Mouse (Mus musculus): Measurements from ENCODE around the gene Uggt2.

DNA sequence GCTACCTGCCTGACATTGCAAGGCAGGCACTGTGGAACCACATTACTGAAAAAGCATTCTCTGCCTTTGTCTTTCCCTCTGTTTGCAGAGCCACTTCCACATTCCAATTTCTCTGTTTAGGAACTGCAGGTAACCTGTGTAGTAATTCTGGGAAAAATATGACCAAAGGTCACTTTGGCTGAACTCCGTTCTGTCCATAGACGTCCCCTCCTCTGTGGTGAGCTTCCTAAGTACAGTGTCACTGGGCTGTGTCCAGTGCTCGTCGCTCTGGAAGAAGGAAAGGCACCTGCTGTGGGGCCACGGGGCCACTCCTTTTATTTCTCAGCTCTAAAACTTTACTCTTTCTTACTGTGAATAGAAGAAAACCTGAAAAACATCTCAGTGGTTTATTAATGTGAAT lies 118.9 kb downstream of the Uggt2 start:
- TF ChIP-seq CTCF (IDR thresholded peaks at IDR 0.05; ENCODE audit: borderline replicate concordance, insufficient read depth, low read depth, low read length) (no peak), POLR2A (IDR thresholded peaks at IDR 0.05; ENCODE audit: borderline replicate concordance, insufficient read depth, low read length) (no peak)

All from cerebellum, adult 2 months (tissue).